Comparison of ENCODE assay signal across 8 mouse cellular contexts in the genomic region with DNA sequence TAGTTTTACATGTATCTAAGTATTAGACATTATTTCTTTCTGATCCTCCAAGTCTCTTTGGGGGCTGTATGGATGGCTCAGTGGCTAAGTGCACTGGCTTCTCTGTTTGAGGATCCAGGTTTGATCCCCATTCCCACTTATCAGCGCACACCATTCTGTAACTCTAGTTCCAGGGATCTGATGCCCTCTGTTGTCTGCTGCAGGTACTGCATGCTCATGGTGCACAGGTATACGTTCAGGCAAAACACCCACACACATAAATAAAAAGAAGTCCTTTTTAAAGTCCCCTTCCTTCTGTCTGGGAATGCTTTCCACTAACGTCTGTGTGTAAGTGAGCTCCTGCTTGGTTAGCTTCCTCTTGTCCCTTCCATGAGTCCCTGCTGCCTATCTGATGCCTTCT. TPM values are rescaled to one million over a fixed set of nuclear protein-coding genes. Genes with fewer than 3 reads are reported as not detected.
A peak's percentile ranks its signal among the peaks of the same experiment; 100 is the strongest.
DNase-seq lines count a peak whose midpoint lies in the region; ATAC-seq lines count a peak whose summit lies in the region.

No protein-coding gene starts in this region.

- 63% methylated on average over 3 of the region's 3 CpGs for WGBS in kidney, embryonic 14.5 days

- H3K9me3 ChIP-seq in kidney, embryonic 14.5 days (ENCODE audit: control insufficient read depth, low read length) = no peaks in the 10 kb centered on the region

- H3K27me3 ChIP-seq in kidney, embryonic 14.5 days (ENCODE audit: control insufficient read depth, insufficient read depth, low read length) = no peaks in the 10 kb centered on the region

- no peaks in the 10 kb centered on the region for H3K4me1 ChIP-seq in kidney, embryonic 14.5 days (ENCODE audit: control insufficient read depth, insufficient read depth, low read length)

- peak; percentile 54 for DNase-seq in kidney, adult 9 months
- DNase-seq in ES-CJ7 (ENCODE audit: low read depth, low spot score) = peak; percentile 82
- DNase-seq in c-Kit-positive CD71-positive TER-119-negative erythroid progenitor cells, embryonic 14.5 days (ENCODE audit: low read depth) = peak; percentile 50
- no peak for DNase-seq in natural killer cell, adult 2 months (ENCODE audit: low spot score in 2 of 2)
- DNase-seq in neural tube, embryonic 10.5 days (ENCODE audit: extremely low spot score, low spot score) = no peak
- no peak for DNase-seq in ovary, postnatal 36 days (ENCODE audit: low spot score)

- H3K36me3 ChIP-seq in kidney, embryonic 14.5 days (ENCODE audit: control insufficient read depth, insufficient read depth, low read length) = peaks cover 22% of the 10 kb centered on the region

- H3K9ac ChIP-seq in kidney, embryonic 14.5 days (ENCODE audit: low read depth, low read length) = no peak overlapping the region

- no peak for ATAC-seq in kidney, embryonic 14.5 days (ENCODE audit: low FRiP score, low TSS enrichment)
- peak; percentile 82 for ATAC-seq in megakaryocyte progenitor cell, adult 5-6 weeks (replicated peaks; ENCODE audit: poor library complexity)

- no peak overlapping the region for H3K4me3 ChIP-seq in kidney, embryonic 14.5 days (ENCODE audit: low read length)

- no peak overlapping the region for H3K27ac ChIP-seq in kidney, embryonic 14.5 days (ENCODE audit: low read depth, low read length)

- no peak overlapping the region for H3K4me2 ChIP-seq in kidney, embryonic 14.5 days (replicated peaks; ENCODE audit: low read depth, low read length)

RNA-seq across cellular contexts. Expression of a gene that starts 16.0 kb away (rescaled TPM):
- polyA plus RNA-seq in kidney, embryonic 14.5 days (2014; fragmentation: Nextera tagmentation; extraction: Ambion mirVana) = 0.24 and 0.51 TPM in 2 replicates
- 0.15 TPM in 2 replicates for total RNA-seq in megakaryocyte progenitor cell, adult 5-6 weeks (2015)
- 0.24 and 0.62 TPM in 2 replicates for total RNA-seq in megakaryocyte progenitor cell, adult 5-6 weeks (2017)

RNA-seq across cellular contexts. Expression of a gene that starts 18.1 kb away (rescaled TPM):
- 5.1 and 5.5 TPM in 2 replicates for polyA plus RNA-seq in kidney, embryonic 14.5 days (2014; fragmentation: Nextera tagmentation; extraction: Ambion mirVana)
- total RNA-seq in megakaryocyte progenitor cell, adult 5-6 weeks (2015) = 0.61 and 1.1 TPM in 2 replicates
- total RNA-seq in megakaryocyte progenitor cell, adult 5-6 weeks (2017) = 0.41 and 0.75 TPM in 2 replicates

RNA-seq across cellular contexts. Expression of a gene that starts 31.8 kb away (rescaled TPM):
- polyA plus RNA-seq in kidney, embryonic 14.5 days (2014; fragmentation: Nextera tagmentation; extraction: Ambion mirVana) = 1.7 and 2.0 TPM in 2 replicates
- 1.5 and 2.0 TPM in 2 replicates for total RNA-seq in megakaryocyte progenitor cell, adult 5-6 weeks (2015)
- 1.7 and 2.0 TPM in 2 replicates for total RNA-seq in megakaryocyte progenitor cell, adult 5-6 weeks (2017)

Comparison
In these comparisons a context has a peak if more than half of its experiments do, and no peak if none do; other contexts are left out.
1. DNase-seq: peak in kidney, adult 9 months (single experiment), ES-CJ7 (single experiment) and c-Kit-positive CD71-positive TER-119-negative erythroid progenitor cells, embryonic 14.5 days (single experiment); none in natural killer cell, adult 2 months (0 of 2), neural tube, embryonic 10.5 days (single experiment) and ovary, postnatal 36 days (single experiment).